Mouse (Mus musculus): ENCODE data around the gene Kcnk13. TPM values are rescaled to one million over a fixed set of nuclear protein-coding genes. Genes with fewer than 3 reads are reported as not detected.

The Kcnk13 gene
- polyA plus RNA-seq, 1 experiment from 2014 or later: 0.31 TPM

DNA sequence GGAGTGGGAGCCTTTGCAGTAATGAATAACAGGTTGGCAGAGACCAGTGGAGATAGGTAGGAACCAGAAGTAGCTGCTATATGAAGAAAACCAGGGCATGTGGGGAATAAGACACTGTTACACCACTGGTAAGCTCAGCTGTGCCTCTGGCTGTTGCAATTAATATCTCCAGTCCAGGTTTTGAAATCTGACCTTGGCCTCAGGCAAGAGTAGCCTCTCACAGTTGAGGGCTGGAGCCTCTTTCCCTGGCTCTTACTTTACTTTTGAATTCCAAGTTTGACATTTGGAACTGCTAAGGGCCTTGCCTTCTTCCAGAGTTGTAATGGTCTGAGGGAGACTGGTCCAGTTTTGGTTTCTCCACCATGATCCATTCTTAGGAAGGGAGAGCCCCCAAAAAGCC lies 97.5 kb downstream of the Kcnk13 start:
- no peaks in the 10 kb centered on the region for H3K36me3 ChIP-seq
- H3K4me1 ChIP-seq (replicated peaks): 0 out of 2 replicates have a peak, but pooled peaks cover 2% of the 10 kb centered on the region
- no peak overlapping the region for H3K9ac ChIP-seq
- no peaks in the 10 kb centered on the region for H3K9me3 ChIP-seq (replicated peaks)
- H3K4me3 ChIP-seq: no peak overlapping the region
- no peak for ATAC-seq (replicated peaks; ENCODE audit: insufficient number of reproducible peaks, insufficient read depth, low FRiP score, low read depth)
- no peaks in the 10 kb centered on the region for H3K27me3 ChIP-seq
- no peak overlapping the region for H3K4me2 ChIP-seq
- no peak overlapping the region for H3K27ac ChIP-seq

DNA sequence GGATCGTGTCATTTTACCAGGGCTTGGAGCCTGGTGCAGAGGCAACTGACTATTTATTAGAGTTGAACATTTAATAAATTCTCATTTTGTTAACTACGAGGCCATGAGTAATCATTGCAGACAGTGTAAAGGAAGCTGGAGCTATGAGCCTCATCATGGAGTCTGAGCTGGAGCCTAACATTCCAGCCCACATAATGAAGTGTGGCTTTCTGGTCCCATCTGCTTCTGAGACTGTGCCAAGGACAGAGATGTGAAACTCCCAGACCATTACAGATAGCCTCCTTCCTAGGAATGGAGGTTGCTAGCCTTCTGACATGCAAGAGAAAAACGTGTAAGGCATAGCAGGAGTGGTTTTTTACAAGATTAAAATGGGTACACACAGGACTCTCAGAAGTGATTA lies 98.3 kb downstream of the Kcnk13 start:
- Histone ChIP-seq H3K4me1 (replicated peaks) (0 out of 2 replicates have a peak, but pooled peaks cover 2% of the 10 kb centered on the region), H3K27ac (no peak overlapping the region), H3K27me3 (no peaks in the 10 kb centered on the region), H3K4me3 (no peak overlapping the region), H3K9ac (no peak overlapping the region), H3K9me3 (replicated peaks) (no peaks in the 10 kb centered on the region), H3K4me2 (no peak overlapping the region), H3K36me3 (no peaks in the 10 kb centered on the region)
- no peak for ATAC-seq (replicated peaks; ENCODE audit: insufficient number of reproducible peaks, insufficient read depth, low FRiP score, low read depth)
- WGBS: 58% methylated on average over 3 of the region's 3 CpGs

GRCm38 (mm10) chr12:100065109-100065508 lies 100.8 kb downstream of the Kcnk13 start:
- H3K36me3 ChIP-seq: no peaks in the 10 kb centered on the region
- 0 out of 2 replicates have a peak, but pooled peaks cover 2% of the 10 kb centered on the region for H3K4me1 ChIP-seq (replicated peaks)
- H3K9me3 ChIP-seq (replicated peaks): no peaks in the 10 kb centered on the region
- 69% methylated on average over 3 of the region's 3 CpGs for whole genome bisulfite sequencing
- no peaks in the 10 kb centered on the region for H3K27me3 ChIP-seq
- ATAC-seq (replicated peaks; ENCODE audit: insufficient number of reproducible peaks, insufficient read depth, low FRiP score, low read depth): 0 out of 2 replicates have a peak, but pooled peaks have one; percentile 22
- no peak overlapping the region for H3K27ac ChIP-seq
- no peak overlapping the region for H3K9ac ChIP-seq
- no peak overlapping the region for H3K4me2 ChIP-seq
- no peak overlapping the region for H3K4me3 ChIP-seq

DNA sequence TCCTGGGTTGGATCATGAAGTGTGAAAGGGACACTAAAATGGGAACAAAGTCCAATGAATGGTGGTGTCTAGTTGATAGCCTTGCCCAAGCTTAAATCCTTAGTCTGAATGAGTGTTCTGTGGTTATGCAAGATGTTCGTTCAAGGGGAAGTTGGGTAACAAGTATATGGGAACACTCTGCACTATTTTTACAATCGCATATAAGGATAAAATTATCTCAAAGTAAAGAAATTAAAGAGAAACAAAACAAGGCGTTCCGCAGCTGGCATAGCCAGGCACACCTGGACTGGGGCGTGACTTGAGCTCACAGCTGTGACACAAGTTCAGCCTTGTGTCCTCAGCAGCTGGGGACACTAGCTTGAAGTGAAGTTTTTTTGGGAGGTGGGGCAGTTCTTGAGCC lies 103.2 kb downstream of the Kcnk13 start:
- Histone ChIP-seq H3K4me3 (no peak overlapping the region), H3K27ac (no peak overlapping the region), H3K36me3 (no peaks in the 10 kb centered on the region), H3K27me3 (no peaks in the 10 kb centered on the region), H3K4me2 (no peak overlapping the region), H3K9me3 (replicated peaks) (no peaks in the 10 kb centered on the region), H3K4me1 (replicated peaks) (0 out of 2 replicates have a peak, but pooled peaks cover 2% of the 10 kb centered on the region), H3K9ac (no peak overlapping the region)
- WGBS: 82% methylated on average over 5 of the region's 5 CpGs
- no peak for ATAC-seq (replicated peaks; ENCODE audit: insufficient number of reproducible peaks, insufficient read depth, low FRiP score, low read depth)

DNA sequence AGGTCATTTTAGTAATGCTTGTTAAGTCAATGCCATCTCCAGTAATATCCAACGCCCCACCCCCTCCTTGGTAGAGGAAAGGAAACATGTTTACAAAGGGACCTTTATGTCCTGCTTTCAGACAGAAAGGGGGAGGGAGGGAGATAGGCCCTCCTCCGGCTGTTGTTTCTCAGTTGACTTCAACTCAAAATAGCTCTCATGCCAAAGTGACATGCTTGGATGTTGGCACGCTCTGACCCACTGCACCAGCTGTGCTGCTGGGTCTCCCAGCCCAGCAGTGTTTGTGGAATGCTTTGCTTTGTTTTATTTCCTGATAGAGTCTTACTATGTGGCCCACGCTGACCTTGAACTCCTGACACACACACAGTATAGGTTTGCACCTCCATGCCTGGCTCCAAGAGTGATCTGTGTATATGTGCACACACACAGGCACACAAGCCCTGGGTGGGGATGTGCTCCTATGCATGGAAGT lies 108.9 kb downstream of the Kcnk13 start:
- no peak overlapping the region for H3K9ac ChIP-seq

DNA sequence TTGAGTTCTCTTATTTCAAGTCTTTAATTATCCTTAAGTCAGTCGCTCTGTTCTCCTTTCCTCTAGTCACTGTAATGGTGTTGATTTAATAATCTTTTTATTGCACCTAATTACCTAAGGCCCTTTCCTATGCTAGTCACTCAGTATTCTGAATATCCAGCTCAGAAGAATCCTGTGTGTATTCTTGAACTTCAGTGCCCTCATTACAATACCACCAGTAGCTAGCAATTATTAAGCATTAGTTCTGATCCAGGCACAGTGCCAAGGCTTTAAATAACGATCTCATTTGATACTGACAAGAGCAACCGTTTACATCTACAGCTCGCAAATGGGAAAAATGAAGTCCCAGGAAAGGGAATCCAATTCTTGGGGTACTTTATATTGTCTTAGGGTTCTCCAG lies 111.4 kb downstream of the Kcnk13 start:
- H3K27me3 ChIP-seq: no peaks in the 10 kb centered on the region
- no peak overlapping the region for H3K4me2 ChIP-seq
- no peaks in the 10 kb centered on the region for H3K36me3 ChIP-seq
- H3K27ac ChIP-seq: no peak overlapping the region
- no peaks in the 10 kb centered on the region for H3K4me1 ChIP-seq (replicated peaks)
- H3K9me3 ChIP-seq (replicated peaks): no peaks in the 10 kb centered on the region
- no peak overlapping the region for H3K4me3 ChIP-seq
- ATAC-seq (replicated peaks; ENCODE audit: insufficient number of reproducible peaks, insufficient read depth, low FRiP score, low read depth): no peak
- H3K9ac ChIP-seq: no peak overlapping the region
- 66% methylated on average over 4 of the region's 4 CpGs for WGBS

More for the DNA sequence above, 108.9 kb downstream of the Kcnk13 start:
- no peaks in the 10 kb centered on the region for H3K27me3 ChIP-seq
- no peak overlapping the region for H3K4me3 ChIP-seq
- 38% methylated on average over 4 of the region's 4 CpGs for WGBS
- no peaks in the 10 kb centered on the region for H3K9me3 ChIP-seq (replicated peaks)
- 0 out of 2 replicates have a peak, but pooled peaks have one; percentile 35 for ATAC-seq (replicated peaks; ENCODE audit: insufficient number of reproducible peaks, insufficient read depth, low FRiP score, low read depth)
- H3K27ac ChIP-seq: no peak overlapping the region
- no peak overlapping the region for H3K4me2 ChIP-seq
- no peaks in the 10 kb centered on the region for H3K36me3 ChIP-seq
- H3K4me1 ChIP-seq (replicated peaks): no peaks in the 10 kb centered on the region

- Histone ChIP-seq H3K27ac (no peak overlapping the region), H3K9me3 (replicated peaks) (no peaks in the 10 kb centered on the region), H3K4me2 (no peak overlapping the region), H3K27me3 (no peaks in the 10 kb centered on the region), H3K36me3 (no peaks in the 10 kb centered on the region), H3K9ac (no peak overlapping the region), H3K4me3 (no peak overlapping the region), H3K4me1 (replicated peaks) (peaks cover 8% of the 10 kb centered on the region)
- ATAC-seq (replicated peaks; ENCODE audit: insufficient number of reproducible peaks, insufficient read depth, low FRiP score, low read depth): no peak
- WGBS: 52% methylated on average over 8 of the region's 8 CpGs
These were observed 115.5 kb downstream of the Kcnk13 start for GRCm38 (mm10) chr12:100079636-100080286.

DNA sequence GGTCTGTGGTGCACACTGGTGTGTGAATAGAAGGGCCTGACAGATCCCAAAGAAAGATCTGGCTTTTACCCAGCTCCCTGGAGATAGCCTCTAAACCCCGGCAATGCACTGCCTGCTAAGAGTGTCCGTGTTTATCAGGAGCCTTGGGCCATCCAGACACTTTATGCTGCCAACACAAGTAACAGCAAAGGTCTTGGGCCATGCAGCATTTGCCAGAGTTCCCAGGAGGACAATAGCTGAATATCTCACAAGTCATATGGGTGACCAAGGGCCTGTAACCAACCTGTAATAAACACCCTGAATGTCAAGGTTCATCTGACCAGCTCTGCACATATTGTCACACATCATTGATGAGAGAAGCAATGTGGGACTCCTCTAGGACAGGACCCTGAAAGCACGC lies 123.7 kb downstream of the Kcnk13 start:
- H3K4me2 ChIP-seq: no peak overlapping the region
- WGBS: 62% methylated on average over 3 of the region's 3 CpGs
- peaks cover 3% of the 10 kb centered on the region; the same call in 1 of the 2 replicates for H3K27me3 ChIP-seq
- no peak overlapping the region for H3K27ac ChIP-seq
- no peak overlapping the region for H3K9ac ChIP-seq
- H3K4me1 ChIP-seq (replicated peaks): peaks cover 11% of the 10 kb centered on the region
- no peaks in the 10 kb centered on the region for H3K9me3 ChIP-seq (replicated peaks)
- no peak for ATAC-seq (replicated peaks; ENCODE audit: insufficient number of reproducible peaks, insufficient read depth, low FRiP score, low read depth)
- H3K4me3 ChIP-seq: no peak overlapping the region
- H3K36me3 ChIP-seq: no peaks in the 10 kb centered on the region

GRCm38 (mm10) chr12:100089265-100089664 lies 125.0 kb downstream of the Kcnk13 start:
- Histone ChIP-seq H3K4me3 (no peak overlapping the region), H3K27ac (no peak overlapping the region), H3K27me3 (peaks cover 3% of the 10 kb centered on the region; the same call in 1 of the 2 replicates), H3K4me2 (no peak overlapping the region), H3K36me3 (no peaks in the 10 kb centered on the region), H3K9ac (no peak overlapping the region), H3K4me1 (replicated peaks) (peaks cover 5% of the 10 kb centered on the region), H3K9me3 (replicated peaks) (no peaks in the 10 kb centered on the region)
- WGBS: 75% methylated on average over 5 of the region's 5 CpGs
- ATAC-seq (replicated peaks; ENCODE audit: insufficient number of reproducible peaks, insufficient read depth, low FRiP score, low read depth): no peak

DNA sequence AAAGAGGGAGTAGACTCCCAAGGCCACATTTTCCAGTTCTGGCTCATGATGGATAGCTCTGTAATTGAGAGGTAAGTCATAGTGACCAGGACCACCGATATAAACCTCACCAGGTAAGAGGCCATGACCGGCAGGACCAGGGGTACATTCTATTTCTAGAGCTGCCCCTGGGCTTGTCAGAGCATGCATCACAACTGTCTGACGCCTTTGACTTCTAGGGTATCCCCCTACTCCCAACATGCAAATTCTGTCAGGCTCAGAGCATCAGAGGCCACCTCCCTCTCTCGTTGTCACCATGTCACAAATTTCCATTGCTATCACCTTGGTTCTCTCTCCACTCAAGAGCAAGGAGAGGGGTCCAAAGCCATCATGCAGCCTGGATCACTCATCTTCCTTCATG lies 126.5 kb downstream of the Kcnk13 start:
- Histone ChIP-seq H3K27me3 (peaks cover 3% of the 10 kb centered on the region; the same call in 1 of the 2 replicates), H3K36me3 (no peaks in the 10 kb centered on the region), H3K27ac (no peak overlapping the region), H3K4me3 (no peak overlapping the region), H3K4me1 (replicated peaks) (no peaks in the 10 kb centered on the region), H3K9ac (no peak overlapping the region), H3K9me3 (replicated peaks) (no peaks in the 10 kb centered on the region), H3K4me2 (no peak overlapping the region)
- no peak for ATAC-seq (replicated peaks; ENCODE audit: insufficient number of reproducible peaks, insufficient read depth, low FRiP score, low read depth)
- 86% methylated on average over 4 of the region's 4 CpGs for WGBS

DNA sequence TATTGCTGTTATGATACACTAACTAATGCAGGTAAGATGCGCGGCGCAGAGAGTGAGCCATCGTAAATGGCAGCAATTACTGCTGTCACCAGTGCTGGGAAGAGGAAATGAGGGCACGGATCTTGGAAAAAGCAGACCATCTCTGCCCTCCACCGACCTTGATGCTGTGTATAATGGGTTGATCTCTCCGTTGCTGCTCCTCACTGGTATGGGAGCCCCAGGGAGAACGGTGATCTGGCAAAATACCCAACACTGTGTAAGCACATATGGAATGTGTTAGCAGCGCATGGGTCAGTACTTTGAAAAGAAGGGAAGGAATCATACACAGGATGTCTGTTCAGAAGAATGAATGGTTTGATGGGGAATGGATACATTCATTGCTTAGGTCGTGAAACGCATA lies 128.7 kb downstream of the Kcnk13 start:
- Histone ChIP-seq H3K4me1 (replicated peaks) (no peaks in the 10 kb centered on the region), H3K9ac (no peak overlapping the region), H3K27ac (no peak overlapping the region), H3K4me3 (no peak overlapping the region), H3K4me2 (no peak overlapping the region), H3K9me3 (replicated peaks) (no peaks in the 10 kb centered on the region), H3K27me3 (peaks cover 3% of the 10 kb centered on the region; the same call in 1 of the 2 replicates), H3K36me3 (no peaks in the 10 kb centered on the region)
- WGBS: 76% methylated on average over 11 of the region's 11 CpGs
- no peak for ATAC-seq (replicated peaks; ENCODE audit: insufficient number of reproducible peaks, insufficient read depth, low FRiP score, low read depth)
